Mouse (Mus musculus): ENCODE results near the gene Cnst. TPM values are rescaled to one million over a fixed set of nuclear protein-coding genes. Genes with fewer than 3 reads are reported as not detected.

Gene Cnst
- polyA plus RNA-seq (2012; rRNA removed): 3.9 and 5.7 TPM in 2 replicates

DNA sequence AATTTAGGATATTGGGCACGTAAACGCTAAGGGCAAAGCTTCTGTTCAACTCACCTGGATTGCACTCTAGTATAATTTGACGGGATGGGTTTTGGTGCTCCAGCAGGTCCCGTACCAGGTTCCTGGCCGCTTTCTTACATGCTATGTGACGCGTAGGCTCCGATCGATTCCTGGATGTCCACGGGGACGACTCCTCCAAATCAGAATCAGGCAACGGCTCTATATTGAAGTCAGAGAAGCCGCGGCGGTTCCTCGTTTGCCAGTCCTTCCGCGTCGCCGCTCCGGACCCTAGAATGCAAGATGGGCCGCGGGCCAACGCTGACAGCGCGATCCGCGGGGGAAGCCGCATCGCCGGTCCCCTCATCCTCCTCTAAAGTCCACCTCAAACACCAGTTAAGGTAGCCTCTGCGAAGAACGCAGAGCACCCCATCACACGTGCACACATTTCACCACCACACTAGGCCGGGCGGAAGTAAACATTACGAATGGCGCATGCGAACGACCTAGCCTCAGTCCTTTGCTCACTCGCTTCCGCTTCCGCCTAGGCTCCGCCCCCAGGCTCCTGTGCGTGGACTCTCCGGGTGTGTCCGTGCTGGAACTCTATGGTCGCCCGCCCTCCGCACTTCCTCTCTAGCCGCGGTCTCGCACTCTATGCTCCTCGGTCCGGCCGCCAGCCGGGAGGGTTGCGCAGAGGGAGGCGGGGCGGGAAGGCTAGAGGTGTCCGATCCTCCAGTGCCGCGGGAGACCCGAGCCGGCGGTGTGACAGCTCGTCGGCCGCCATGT is at the start of gene Cnst, which contains the start of gene Tfb2m:
Cnst (plus strand) TSS at position 603 of the 783 bp plus-strand sequence.
Tfb2m (minus strand) TSS at position 500 of the 783 bp plus-strand sequence.

GRCm38 (mm10) chr1:179517713-179518465 is 28.3 kb upstream of the Cnst start, which contains the start of gene Smyd3:
Gene Smyd3 (minus strand): TSS chr1:179518041.

DNA sequence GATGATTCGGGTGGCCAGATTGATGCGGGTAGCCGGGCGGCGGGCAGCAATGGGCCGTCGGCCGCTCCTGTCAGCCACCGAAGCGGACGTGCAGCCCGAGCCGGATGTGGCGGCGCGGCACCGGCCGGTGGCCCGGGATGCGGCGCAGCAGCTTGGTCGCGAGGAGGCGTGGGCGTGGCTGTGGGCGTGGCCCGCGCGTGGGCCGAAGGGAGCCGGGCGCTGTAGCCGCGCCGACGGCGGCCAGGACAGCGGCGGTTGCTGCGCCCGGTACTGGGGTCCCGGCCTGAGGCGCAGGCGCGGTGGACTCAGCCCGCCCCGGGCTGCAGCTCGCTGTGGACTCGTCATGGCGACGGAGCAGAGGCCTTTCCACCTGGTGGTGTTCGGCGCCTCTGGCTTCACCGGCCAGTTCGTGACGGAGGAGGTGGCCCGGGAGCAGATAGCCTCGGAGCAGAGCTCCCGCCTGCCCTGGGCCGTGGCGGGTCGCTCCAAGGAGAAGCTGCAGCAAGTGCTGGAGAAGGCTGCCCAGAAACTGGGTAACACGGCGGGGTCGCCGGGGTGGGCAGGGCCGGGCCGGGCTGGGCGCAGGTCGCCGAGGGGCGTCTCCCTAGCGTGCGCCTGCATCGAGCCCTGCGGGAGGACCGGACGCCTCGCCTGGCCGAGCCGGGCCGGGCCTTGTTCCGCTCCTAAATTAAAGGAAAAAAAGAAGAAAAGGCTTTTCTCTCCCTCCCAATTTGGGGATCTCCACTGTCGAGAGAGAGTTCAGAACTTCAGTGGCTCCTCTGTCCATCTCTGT is 122.0 kb downstream of the Cnst start, which contains the start of gene Sccpdh:
Sccpdh (plus strand) TSS at position 198 of the 793 bp plus-strand sequence.

Other genes with a start within 250 kb of the Cnst start
- gene Smyd3, start 28.3 kb upstream of the Cnst start, polyA plus RNA-seq (2012; rRNA removed): 0.44 TPM in 2 replicates
- 2.1 and 3.0 TPM in 2 replicates for gene Tfb2m, start 103 bp upstream of the Cnst start, polyA plus RNA-seq (2012; rRNA removed)
- gene Sccpdh, start 121.8 kb downstream of the Cnst start, polyA plus RNA-seq (2012; rRNA removed): 1.0 and 1.3 TPM in 2 replicates
- gene Kif28, start 198.9 kb downstream of the Cnst start, polyA plus RNA-seq (2012; rRNA removed): not detected in 2 replicates

Measured in stomach, adult 2 months (tissue).